Mouse (Mus musculus): Measurements from ENCODE around the gene Sult2b1.

GRCm38 (mm10) chr7:45755703-45756102 lies 28.8 kb downstream of the Sult2b1 start:
- TF ChIP-seq POLR2A (IDR thresholded peaks at IDR 0.05; ENCODE audit: extremely low read depth, insufficient read depth, low read length) (no peak), CTCF (IDR thresholded peaks at IDR 0.05; ENCODE audit: low read depth, low read length) (no peak)

Data from liver, adult 2 months (tissue).